Mouse (Mus musculus) ES-Bruce4 (cell line): ENCODE results near the gene Erich6b.

ENCODE experiments used
- CTCF ChIP-seq: IDR thresholded peaks from one replicate; pipeline ENCODE4 v1.8.1; 2011; ENCODE audit warnings: low read depth, low read length
- POLR2A ChIP-seq: IDR thresholded peaks from one replicate; pipeline ENCODE4 v1.8.1; 2011; ENCODE audit warnings: low read length; ENCODE audit not compliant: insufficient read depth

DNA sequence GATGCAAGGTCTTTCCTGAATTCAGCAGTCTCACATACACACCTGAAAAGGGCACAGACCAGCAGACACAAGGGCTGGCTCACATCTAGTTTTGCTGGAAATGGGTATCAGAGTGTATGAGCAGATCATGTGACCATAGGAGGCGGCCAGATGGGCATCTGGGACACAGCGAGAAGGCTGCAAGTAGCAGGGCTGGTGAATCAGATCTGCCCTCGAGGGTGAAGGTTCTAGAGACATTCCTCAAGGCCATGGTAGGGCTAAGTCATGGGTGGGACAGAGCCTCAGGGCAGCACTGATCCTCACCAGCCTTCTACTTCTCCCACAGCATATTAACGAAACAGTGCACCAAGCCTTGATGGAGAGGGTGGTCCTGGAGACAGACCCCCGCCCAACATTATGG is 54.0 kb downstream of the Erich6b start:
- TF ChIP-seq CTCF (no peak), POLR2A (no peak)
